Mouse (Mus musculus): ENCODE data around the gene Slc35f5.
"Not testable (repeated sequence)": the region's sequence is repeated elsewhere in the genome, so short reads cannot be mapped to it uniquely, and the experiment has no call there.

The Slc35f5 gene

GRCm38 (mm10) chr1:125560259-125561192 is at the start of gene Slc35f5:
Slc35f5 (plus strand) TSS chr1:125560595.
- peak; percentile 88 to 96 for DNase-seq (ENCODE audit: low spot score in 2 of 2)

GRCm38 (mm10) chr1:125514706-125515105 is 45.7 kb upstream of the Slc35f5 start:
- no peak for DNase-seq (ENCODE audit: low spot score in 2 of 2)

- no peak for DNase-seq (ENCODE audit: low spot score in 2 of 2)
Observed at GRCm38 (mm10) chr1:125516910-125517659, 43.3 kb upstream of the Slc35f5 start.

GRCm38 (mm10) chr1:125519107-125519611 is 41.2 kb upstream of the Slc35f5 start:
- peak in 1 of 2 experiments; percentile 6 for DNase-seq (ENCODE audit: low spot score in 2 of 2)

GRCm38 (mm10) chr1:125525965-125526665 is 34.3 kb upstream of the Slc35f5 start:
- no peak for DNase-seq (ENCODE audit: low spot score in 2 of 2)

GRCm38 (mm10) chr1:125526666-125527004 is 33.8 kb upstream of the Slc35f5 start:
- no peak for DNase-seq (ENCODE audit: low spot score in 2 of 2)

- no peak for DNase-seq (ENCODE audit: low spot score in 2 of 2)
Observed at GRCm38 (mm10) chr1:125527364-125527763, 33.0 kb upstream of the Slc35f5 start.

GRCm38 (mm10) chr1:125533180-125533912 is 27.0 kb upstream of the Slc35f5 start:
- not testable (repeated sequence) for DNase-seq (ENCODE audit: low spot score in 2 of 2)

GRCm38 (mm10) chr1:125537131-125537530 is 23.3 kb upstream of the Slc35f5 start:
- no peak for DNase-seq (ENCODE audit: low spot score in 2 of 2)

GRCm38 (mm10) chr1:125537776-125538175 is 22.6 kb upstream of the Slc35f5 start:
- DNase-seq (ENCODE audit: low spot score in 2 of 2) = no peak

GRCm38 (mm10) chr1:125539312-125539711 is 21.1 kb upstream of the Slc35f5 start:
- no peak for DNase-seq (ENCODE audit: low spot score in 2 of 2)

GRCm38 (mm10) chr1:125542008-125542999 is 18.1 kb upstream of the Slc35f5 start:
- peak; percentile 10 to 13 for DNase-seq (ENCODE audit: low spot score in 2 of 2)

- DNase-seq (ENCODE audit: low spot score in 2 of 2) = no peak
Observed at GRCm38 (mm10) chr1:125549872-125550271, 10.5 kb upstream of the Slc35f5 start.

GRCm38 (mm10) chr1:125550359-125550758 is 10.0 kb upstream of the Slc35f5 start:
- no peak for DNase-seq (ENCODE audit: low spot score in 2 of 2)

GRCm38 (mm10) chr1:125551564-125551963 is 8.8 kb upstream of the Slc35f5 start:
- no peak for DNase-seq (ENCODE audit: low spot score in 2 of 2)

GRCm38 (mm10) chr1:125559261-125559660 is 1.1 kb upstream of the Slc35f5 start:
- DNase-seq (ENCODE audit: low spot score in 2 of 2) = no peak

GRCm38 (mm10) chr1:125559721-125560120 is 674 bp upstream of the Slc35f5 start:
- no peak for DNase-seq (ENCODE audit: low spot score in 2 of 2)

- DNase-seq (ENCODE audit: low spot score in 2 of 2) = peak; percentile 22 to 57
Observed at GRCm38 (mm10) chr1:125561206-125561605, 811 bp downstream of the Slc35f5 start.

- no peak for DNase-seq (ENCODE audit: low spot score in 2 of 2)
Observed at GRCm38 (mm10) chr1:125561841-125562240, 1.4 kb downstream of the Slc35f5 start.

GRCm38 (mm10) chr1:125568126-125568525 is 7.7 kb downstream of the Slc35f5 start:
- DNase-seq (ENCODE audit: low spot score in 2 of 2) = no peak
